Mouse (Mus musculus) cortical plate, adult 2 months (tissue): Measurements from ENCODE around the gene Atp1a4. TPM values are rescaled to one million over a fixed set of nuclear protein-coding genes. Genes with fewer than 3 reads are reported as not detected.

Experiments
- H3K27ac ChIP-seq: fragments of 200-500 bp; 2 replicates; pipeline ENCODE4 v1.5.1; 2012; ENCODE audit warnings: low read length, control low read depth, inconsistent platforms; ENCODE audit not compliant: insufficient read depth
- H3K4me1 ChIP-seq: fragments of 200-500 bp; 2 replicates; pipeline ENCODE4 v1.6.1; 2011; ENCODE audit warnings: low read length; ENCODE audit not compliant: control insufficient read depth, insufficient read depth
- H3K4me3 ChIP-seq: fragments of 200-500 bp; 2 replicates; pipeline ENCODE4 v1.5.1; 2011; ENCODE audit warnings: mild to moderate bottlenecking, low read length, control low read depth; ENCODE audit not compliant: insufficient read depth
- CTCF ChIP-seq: fragments of 200-500 bp; IDR thresholded peaks from 2 replicates; pipeline ENCODE4 v1.5.1; 2011; ENCODE audit warnings: mild to moderate bottlenecking, control low read depth, low read length; ENCODE audit not compliant: insufficient read depth; ENCODE audit errors: extremely low read depth
- POLR2A ChIP-seq: fragments of 200-500 bp; IDR thresholded peaks from 2 replicates; pipeline ENCODE4 v1.6.1; 2011; ENCODE audit warnings: mild to moderate bottlenecking, low read length, control low read depth; ENCODE audit not compliant: insufficient read depth; ENCODE audit errors: extremely low read depth
- polyA plus RNA-seq: library from polyadenylated mRNA; depleted of rRNA; stranded (reverse); fragments of >200 nt; gene quantifications from 2 replicates; pipeline ENCODE4 v1.2.3, GENCODE M21; 2012

The Atp1a4 gene
- polyA plus RNA-seq, 1 experiment = not detected

DNA sequence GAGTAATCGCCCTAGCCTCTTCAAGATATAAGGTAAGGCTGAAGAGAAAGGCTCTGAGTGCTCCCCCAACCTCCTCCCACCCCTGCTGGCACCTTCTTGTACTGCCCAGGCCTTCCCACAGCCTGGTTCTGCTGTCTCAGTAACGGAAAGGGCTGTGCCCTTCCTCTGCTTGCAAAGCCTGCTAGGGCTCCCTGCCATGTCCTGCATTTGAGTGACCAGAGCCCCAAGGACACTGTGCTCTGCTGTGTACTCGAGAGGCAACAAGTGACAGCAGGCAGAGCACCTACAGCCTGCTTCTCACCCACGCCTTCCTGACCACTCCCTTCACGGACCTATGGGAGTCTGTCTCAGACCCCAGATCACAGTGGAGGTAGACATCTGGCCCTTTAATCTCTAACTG lies 42.0 kb upstream of the Atp1a4 start:
- no peak; the same call in 1 of the 2 replicates for TF ChIP-seq POLR2A
- no peak for TF ChIP-seq CTCF

DNA sequence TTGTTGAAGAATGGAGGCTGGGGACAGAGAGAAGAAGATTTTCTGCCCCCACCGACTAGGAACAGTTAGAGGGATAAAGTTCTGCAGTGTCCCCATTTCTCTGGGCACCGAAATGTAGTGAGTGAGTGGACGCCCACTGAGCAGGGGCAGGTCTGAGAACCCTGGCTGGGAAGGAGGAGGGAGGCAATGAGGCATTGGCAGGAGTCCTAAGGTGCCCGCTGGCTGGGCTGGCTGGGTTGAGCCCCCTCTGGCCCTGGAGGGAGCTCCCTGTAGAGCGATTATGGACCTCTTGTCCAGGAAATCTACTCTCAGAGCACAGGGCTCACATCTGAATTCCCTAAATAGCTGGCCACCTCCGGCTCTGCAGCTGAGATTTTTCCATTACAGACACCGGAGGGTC lies 41.3 kb upstream of the Atp1a4 start:
- Histone ChIP-seq H3K4me1 (peaks cover 7% of the 10 kb centered on the region), H3K27ac (peak overlapping the region; percentile 79; the same call in 1 of the 2 replicates), H3K4me3 (no peak overlapping the region)
- TF ChIP-seq POLR2A (no peak), CTCF (no peak)

More for the DNA sequence above, 42.0 kb upstream of the Atp1a4 start:
- Histone ChIP-seq H3K4me1 (peaks cover 7% of the 10 kb centered on the region), H3K4me3 (no peak overlapping the region), H3K27ac (peak overlapping the region; percentile 79)

DNA sequence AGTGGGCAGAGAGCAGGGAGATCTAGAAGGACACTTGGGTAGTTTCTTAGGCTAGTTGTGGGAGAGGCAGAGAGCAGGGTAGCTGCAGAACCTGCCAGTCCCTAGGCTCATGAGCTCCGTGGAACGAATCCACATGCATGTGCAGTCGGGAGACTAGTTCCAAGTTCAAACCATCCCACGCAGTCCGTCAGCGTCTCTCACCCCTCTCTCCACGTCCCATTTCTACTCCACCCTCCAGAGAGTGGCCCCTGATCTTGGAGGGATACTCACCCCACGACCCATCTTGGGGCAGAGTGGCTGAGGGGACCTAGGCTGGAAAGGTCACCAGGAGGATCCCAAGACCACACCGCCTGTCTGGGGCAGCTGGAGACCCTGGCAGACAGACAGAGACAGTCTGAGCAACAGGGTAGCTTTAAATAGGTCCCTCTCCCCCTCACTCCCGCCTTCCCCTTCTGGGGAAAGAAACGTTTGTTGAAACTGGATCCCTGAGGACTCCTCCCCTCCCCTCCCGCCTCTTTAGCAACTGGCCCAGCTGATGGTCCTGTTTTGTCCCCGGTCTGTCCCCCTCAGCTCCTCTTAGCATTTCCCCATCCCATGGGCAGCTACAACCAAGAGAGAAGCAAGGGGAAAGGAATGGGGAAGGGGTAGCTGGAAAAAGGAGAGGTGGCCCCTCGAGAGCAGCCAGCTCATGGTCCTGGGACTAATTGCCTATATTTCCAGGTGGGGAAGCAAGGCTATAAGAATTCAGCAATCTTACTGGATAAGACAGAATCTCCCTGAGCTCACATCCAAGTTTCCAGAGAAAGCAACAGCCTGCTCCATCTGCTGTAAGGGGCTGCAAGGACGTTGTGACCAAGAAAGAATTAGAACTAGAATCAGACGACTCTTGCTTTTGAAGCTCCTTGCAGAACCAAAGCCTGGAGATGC lies 39.7 kb upstream of the Atp1a4 start, which contains the start of gene Atp1a2:
Gene Atp1a2, minus strand, starts transcription at position 454 of the 927 bp plus-strand sequence.
- TF ChIP-seq CTCF (no peak), POLR2A (peak; percentile 89)
- H3K27ac ChIP-seq = peak within 1 kb of the TSS; percentile 89
- H3K4me1 ChIP-seq = peaks cover 11% of the 10 kb centered on the region
- H3K4me3 ChIP-seq = peak within 1 kb of the TSS; percentile 60

DNA sequence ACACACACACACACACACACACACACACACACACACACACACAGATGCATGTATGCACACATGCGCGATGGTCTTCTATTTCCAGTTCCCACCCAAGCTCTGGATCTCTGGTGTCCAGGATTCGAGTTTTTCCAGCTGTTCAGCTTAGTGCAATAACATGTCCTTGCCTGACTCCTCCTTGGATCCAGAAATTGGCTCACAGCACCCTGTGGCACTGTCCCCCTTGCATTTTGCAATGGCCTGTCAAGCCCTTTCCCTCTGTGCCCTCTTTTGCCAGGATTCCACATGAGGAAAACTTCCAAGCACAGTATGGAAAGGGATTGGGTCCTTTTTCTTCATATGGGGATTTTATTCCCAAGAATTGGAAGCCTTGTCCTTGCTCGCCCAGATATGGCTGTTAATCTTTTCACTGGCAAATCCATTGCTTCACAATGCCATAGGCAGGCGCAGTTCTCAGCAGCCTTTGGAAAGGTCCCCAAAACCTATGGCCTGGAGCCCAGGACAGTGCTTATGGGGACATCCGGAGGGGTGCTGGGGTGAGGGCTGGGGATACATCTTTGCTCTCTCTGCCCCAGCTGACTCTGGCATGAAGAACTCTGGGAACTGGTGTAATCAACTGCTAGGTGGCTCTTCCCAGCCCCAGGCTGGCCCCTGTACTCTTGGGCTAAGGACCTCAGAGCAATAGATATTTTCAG lies 38.7 kb upstream of the Atp1a4 start:
- H3K27ac ChIP-seq = peak overlapping the region; percentile 89
- peaks cover 11% of the 10 kb centered on the region for H3K4me1 ChIP-seq
- TF ChIP-seq POLR2A = no peak
- TF ChIP-seq CTCF = no peak
- peak overlapping the region; percentile 60 for H3K4me3 ChIP-seq

DNA sequence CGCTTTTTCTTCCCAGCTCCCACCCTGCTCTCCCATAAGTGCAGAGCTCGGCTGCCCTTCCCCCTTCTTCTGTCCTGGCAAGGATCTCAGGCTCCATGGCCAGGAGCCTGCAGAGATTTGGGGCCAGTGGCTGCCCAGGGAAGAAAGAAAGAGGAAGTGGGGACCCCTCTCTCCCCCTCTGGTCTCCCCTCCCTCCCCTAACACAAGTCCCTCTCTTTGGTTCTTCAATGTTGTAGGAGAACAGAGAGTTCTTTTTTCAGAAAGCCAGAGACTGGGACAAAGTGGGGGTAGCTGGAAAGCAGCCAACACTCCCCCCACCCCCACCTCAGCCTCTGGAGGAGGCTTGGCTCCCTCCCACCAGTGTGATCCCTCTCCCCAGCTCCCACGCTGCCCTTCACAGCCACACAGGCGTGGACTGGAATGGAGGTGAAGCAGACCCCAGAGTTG lies 37.6 kb upstream of the Atp1a4 start:
- H3K4me1 ChIP-seq = peaks cover 11% of the 10 kb centered on the region
- H3K4me3 ChIP-seq = peak overlapping the region; percentile 60
- peak overlapping the region; percentile 89 for H3K27ac ChIP-seq
- TF ChIP-seq CTCF (no peak), POLR2A (0 out of 2 replicates have a peak, but pooled peaks have one; percentile 23)

DNA sequence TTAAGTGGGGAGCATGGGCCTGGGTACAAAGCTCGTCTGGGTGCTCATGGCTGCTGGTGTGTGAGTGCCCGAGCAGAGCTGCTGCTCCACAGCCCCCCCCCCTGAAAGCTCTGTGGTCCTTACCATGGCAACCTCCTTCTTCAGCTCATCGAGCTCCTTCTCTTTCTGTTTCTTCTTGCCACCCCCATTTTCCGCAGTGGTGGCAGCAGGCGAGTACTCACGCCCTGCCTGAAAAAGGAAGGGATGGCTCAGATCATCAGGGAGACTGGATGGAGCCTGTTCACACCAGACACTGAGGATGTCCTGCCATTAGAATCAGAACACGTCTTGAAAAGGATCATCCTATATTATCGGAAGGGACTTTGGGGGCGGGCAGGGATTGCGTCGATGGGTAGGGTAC lies 35.2 kb upstream of the Atp1a4 start:
- Histone ChIP-seq H3K4me1 (peaks cover 9% of the 10 kb centered on the region), H3K4me3 (no peak overlapping the region), H3K27ac (peak overlapping the region; percentile 77)
- no peak for TF ChIP-seq POLR2A
- no peak for TF ChIP-seq CTCF

DNA sequence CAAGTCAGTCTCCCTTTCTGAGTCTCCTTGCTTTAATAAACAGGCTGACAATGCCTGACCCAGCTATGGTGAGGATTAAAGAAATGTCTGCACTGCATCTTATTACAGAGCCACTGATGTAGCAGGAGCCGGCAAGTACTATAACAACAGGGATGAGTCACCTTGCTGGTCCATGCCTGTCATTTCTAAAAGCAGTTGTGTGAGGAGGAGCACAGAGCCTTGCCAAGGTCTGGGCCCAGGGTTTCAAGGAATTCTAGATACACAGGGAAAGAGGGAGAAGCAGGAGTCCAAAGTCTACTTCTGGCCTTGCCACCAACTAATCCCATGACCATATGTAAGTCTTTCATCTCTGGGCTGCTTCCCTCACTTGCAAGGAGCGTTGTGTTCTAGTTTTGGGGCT lies 34.7 kb upstream of the Atp1a4 start:
- H3K27ac ChIP-seq = peak overlapping the region; percentile 77
- no peak overlapping the region for H3K4me3 ChIP-seq
- H3K4me1 ChIP-seq = peaks cover 7% of the 10 kb centered on the region
- TF ChIP-seq POLR2A (0 out of 2 replicates have a peak, but pooled peaks have one; percentile 6), CTCF (no peak)

DNA sequence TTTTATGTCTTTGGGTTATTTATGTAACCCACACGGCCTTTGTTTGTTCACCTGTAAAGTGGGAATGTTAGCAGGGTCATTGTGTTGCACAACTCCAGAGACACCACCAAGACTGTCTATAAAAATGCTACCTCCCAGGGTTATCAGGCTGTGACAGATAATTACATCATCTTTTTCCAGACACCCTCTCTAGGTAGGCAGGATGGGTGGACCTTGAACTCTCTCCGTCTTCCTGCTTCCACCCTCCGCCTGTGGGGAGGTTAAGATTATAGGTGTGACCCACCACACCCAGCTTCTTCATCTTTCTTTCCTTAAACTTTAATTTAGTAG lies 31.4 kb upstream of the Atp1a4 start:
- Histone ChIP-seq H3K27ac (no peak overlapping the region), H3K4me1 (peaks cover 5% of the 10 kb centered on the region), H3K4me3 (no peak overlapping the region)
- no peak for TF ChIP-seq POLR2A
- TF ChIP-seq CTCF = no peak

DNA sequence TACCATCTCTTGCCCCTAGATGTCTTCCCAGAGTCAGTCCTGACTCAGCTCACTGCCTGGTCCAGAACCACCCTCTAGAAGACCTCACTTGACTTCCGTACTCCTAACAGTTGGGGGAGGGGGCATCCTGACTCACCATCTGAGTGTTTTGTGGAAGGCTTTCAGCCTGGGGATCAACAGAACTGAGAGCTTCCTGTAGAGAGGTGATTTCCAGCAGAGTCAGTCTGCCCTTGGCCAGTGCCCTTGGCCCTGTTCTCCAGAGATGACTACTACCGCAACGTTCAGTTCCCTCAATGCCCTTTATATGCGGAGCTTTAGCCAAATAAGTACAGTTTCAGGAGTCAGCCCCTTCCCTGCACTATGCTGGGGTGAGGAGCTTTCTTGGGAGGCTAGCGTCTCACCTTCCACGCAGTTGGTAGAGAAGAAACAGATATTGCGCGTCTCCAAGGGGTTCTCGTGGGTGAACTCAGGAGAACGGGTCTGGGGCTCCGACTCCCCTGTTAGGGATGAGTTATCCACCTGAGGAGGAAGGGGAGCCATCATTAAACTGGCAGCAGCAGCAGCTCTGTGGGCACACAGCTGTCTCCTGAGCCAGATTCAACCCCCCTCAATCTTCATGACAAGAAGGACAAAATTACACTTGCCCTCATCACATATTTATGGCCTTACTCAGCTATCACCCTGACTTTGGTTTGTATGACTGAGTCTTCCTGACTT lies 30.8 kb upstream of the Atp1a4 start:
- H3K4me3 ChIP-seq = no peak overlapping the region
- H3K4me1 ChIP-seq = peaks cover 5% of the 10 kb centered on the region
- H3K27ac ChIP-seq = no peak overlapping the region
- TF ChIP-seq CTCF = no peak
- TF ChIP-seq POLR2A = no peak

DNA sequence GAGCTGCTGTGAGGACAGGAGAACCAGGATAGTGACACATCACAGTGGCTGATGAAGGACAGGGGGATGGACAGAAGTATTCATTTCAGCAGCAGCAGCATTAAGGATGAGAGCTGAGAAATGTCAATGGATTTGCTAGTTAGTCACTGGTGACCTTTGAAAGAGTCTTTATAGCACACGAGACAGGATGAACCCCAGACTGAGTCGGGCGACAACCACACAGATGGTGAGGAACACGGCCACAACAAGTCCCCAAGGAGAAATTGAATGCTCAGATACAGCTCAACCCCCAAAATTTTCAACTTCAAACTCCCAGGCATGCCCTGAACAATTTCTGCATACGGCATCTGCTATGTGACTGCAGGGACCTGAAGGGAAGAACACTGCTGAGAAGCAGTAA lies 28.5 kb upstream of the Atp1a4 start:
- peaks cover 2% of the 10 kb centered on the region for H3K4me1 ChIP-seq
- H3K27ac ChIP-seq = no peak overlapping the region
- H3K4me3 ChIP-seq = no peak overlapping the region
- TF ChIP-seq CTCF = no peak
- TF ChIP-seq POLR2A = no peak
